23 mouse cellular contexts compared by ENCODE assay signal in the genomic region with DNA sequence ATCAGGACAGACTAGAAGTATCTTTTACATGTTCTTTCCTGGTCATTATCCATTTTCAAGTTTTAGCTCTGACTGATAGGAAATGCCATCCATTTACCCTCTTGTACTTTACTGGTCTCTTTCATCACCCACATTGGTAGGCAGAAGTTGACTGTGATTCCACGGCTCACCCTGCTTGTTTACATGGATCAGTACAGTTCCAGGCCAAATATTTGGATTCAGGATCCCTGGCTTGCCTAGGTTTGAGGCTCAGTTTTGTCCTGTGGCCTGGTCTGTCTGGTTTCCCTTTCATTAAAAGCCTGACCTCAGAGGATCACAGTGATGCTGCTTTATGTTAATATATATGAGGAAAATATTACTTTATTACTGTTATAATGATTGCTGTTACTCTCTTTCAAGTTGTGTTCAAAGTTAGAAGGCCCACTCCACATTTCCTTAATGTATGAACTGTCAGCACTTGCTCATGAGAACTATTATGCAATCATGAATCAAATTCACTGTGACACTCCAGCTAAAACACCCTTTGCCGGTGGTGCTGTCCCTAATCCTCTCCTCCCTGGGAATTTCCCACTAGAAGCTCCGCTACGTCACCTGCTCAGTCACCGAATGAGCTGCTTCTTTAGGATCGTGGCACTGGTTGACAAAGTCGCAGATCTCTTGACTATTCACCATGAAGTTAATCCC. TPM values are rescaled to one million over a fixed set of nuclear protein-coding genes. Genes with fewer than 3 reads are reported as not detected.
DNase-seq lines count a peak whose midpoint lies in the region; ATAC-seq and TF ChIP-seq lines count a peak whose summit lies in the region.
"Had no signal": no experiment of that assay in that cellular context is flagged by ENCODE, and none has a peak within 500 bp of the region (broad histone marks: within the 10 kb centered on the region; RNA-seq: fewer than 3 reads in every experiment).

No protein-coding gene starts in this region.

- no peak overlapping the region for H3K4me2 ChIP-seq in liver, embryonic 12.5 days
- H3K4me2 ChIP-seq in liver, embryonic 15.5 days = no peak overlapping the region
- H3K4me2 ChIP-seq: embryonic facial prominence, embryonic 13.5 days; forebrain, embryonic 12.5 days; forebrain, embryonic 15.5 days; heart, embryonic 11.5 days; hindbrain, embryonic 12.5 days; hindbrain, embryonic 15.5 days had no signal

- peak overlapping the region; percentile 40; the same call in 1 of the 2 replicates for H3K4me3 ChIP-seq in liver, adult 2 months (ENCODE audit: insufficient read depth, low read depth, low read length)
- no peak overlapping the region for H3K4me3 ChIP-seq in liver, embryonic 12.5 days
- no peak overlapping the region for H3K4me3 ChIP-seq in liver, embryonic 15.5 days (replicated peaks)
- H3K4me3 ChIP-seq: embryonic facial prominence, embryonic 10.5 days; embryonic facial prominence, embryonic 13.5 days; erythroblast, embryonic 14.5 days; forebrain, embryonic 12.5 days; forebrain, embryonic 15.5 days; heart, adult 2 months; hindbrain, embryonic 12.5 days; hindbrain, embryonic 15.5 days had no signal

- peak overlapping the region; percentile 98 for H3K27ac ChIP-seq in liver, adult 2 months (replicated peaks; ENCODE audit: insufficient read depth, low read depth, low read length)
- 0 out of 2 replicates have a peak overlapping the region, but pooled peaks have one; percentile 45 for H3K27ac ChIP-seq in liver, embryonic 12.5 days
- H3K27ac ChIP-seq in liver, embryonic 15.5 days (replicated peaks) = peak overlapping the region; percentile 67
- H3K27ac ChIP-seq: embryonic facial prominence, embryonic 10.5 days; embryonic facial prominence, embryonic 13.5 days; forebrain, embryonic 12.5 days; forebrain, embryonic 15.5 days; heart, adult 2 months; hindbrain, embryonic 12.5 days; hindbrain, embryonic 15.5 days had no signal

- DNase-seq in liver, adult 2 months (ENCODE audit: extremely low read depth, low read depth, low spot score) = peak; percentile 99
- DNase-seq in liver = no peak
- no peak for DNase-seq in adrenal gland, postnatal 36 days
- no peak for DNase-seq in layer of hippocampus, adult 9-10 months (ENCODE audit: low spot score)
- DNase-seq in embryo, embryonic 11 days = no peak
- DNase-seq: adrenal gland, postnatal 10 days; B cell, adult 2 months; cerebellum, adult 11 months; cerebellum, adult 2 months; cerebellum, adult 9-11 months; cerebellum, postnatal 25 days; gastrocnemius, postnatal 25 days; heart, adult 2 months had no signal

- peaks cover 15% of the 10 kb centered on the region for H3K4me1 ChIP-seq in liver, adult 2 months (ENCODE audit: control insufficient read depth, insufficient read depth, low read length)
- no peaks in the 10 kb centered on the region for H3K4me1 ChIP-seq in liver, embryonic 12.5 days
- no peaks in the 10 kb centered on the region for H3K4me1 ChIP-seq in liver, embryonic 15.5 days (replicated peaks)
- H3K4me1 ChIP-seq: embryonic facial prominence, embryonic 10.5 days; embryonic facial prominence, embryonic 13.5 days; forebrain, embryonic 12.5 days; forebrain, embryonic 15.5 days; hindbrain, embryonic 12.5 days; hindbrain, embryonic 15.5 days had no signal

- WGBS in liver, adult 2 months = 17% methylated on average over 7 of the region's 7 CpGs
- WGBS in liver, embryonic 12.5 days (ENCODE audit: insufficient replicate concordance) = 61% methylated on average over 7 of the region's 7 CpGs
- WGBS in liver, embryonic 15.5 days (ENCODE audit: insufficient replicate concordance) = 71% methylated on average over 7 of the region's 7 CpGs

- TF ChIP-seq CTCF in liver, adult 2 months (IDR thresholded peaks at IDR 0.05; ENCODE audit: low read depth, low read length) = no peak

- no peaks in the 10 kb centered on the region for H3K79me2 ChIP-seq in liver, adult 2 months (ENCODE audit: control insufficient read depth, insufficient read depth, low read length)

- H3K36me3 ChIP-seq in liver, adult 2 months (ENCODE audit: control insufficient read depth, insufficient read depth, low read length) = peaks cover 44% of the 10 kb centered on the region
- H3K36me3 ChIP-seq in liver, embryonic 12.5 days = peaks cover 2% of the 10 kb centered on the region; the same call in 1 of the 2 replicates
- H3K36me3 ChIP-seq in liver, embryonic 15.5 days (replicated peaks) = 0 out of 2 replicates have a peak, but pooled peaks cover 8% of the 10 kb centered on the region

- peak overlapping the region; percentile 79 for H3K9ac ChIP-seq in liver, adult 2 months (ENCODE audit: low read depth, low read length)
- no peak overlapping the region for H3K9ac ChIP-seq in liver, embryonic 12.5 days
- no peak overlapping the region for H3K9ac ChIP-seq in liver, embryonic 15.5 days
- H3K9ac ChIP-seq: embryonic facial prominence, embryonic 13.5 days; forebrain, embryonic 12.5 days; forebrain, embryonic 15.5 days; hindbrain, embryonic 12.5 days; hindbrain, embryonic 15.5 days had no signal

- peak; percentile 51; the same call in 1 of the 2 replicates for ATAC-seq in liver, embryonic 12.5 days
- ATAC-seq in liver, embryonic 15.5 days (ENCODE audit: insufficient read depth) = peak; percentile 73
- ATAC-seq: forebrain, embryonic 15.5 days had no signal

- no peak for TF ChIP-seq POLR2A in liver, adult 2 months (IDR thresholded peaks at IDR 0.05; ENCODE audit: extremely low read depth, insufficient read depth, low read length)

- no peaks in the 10 kb centered on the region for H3K9me3 ChIP-seq in liver, embryonic 12.5 days (replicated peaks)
- H3K9me3 ChIP-seq in liver, embryonic 15.5 days (replicated peaks) = no peaks in the 10 kb centered on the region
- H3K9me3 ChIP-seq: embryonic facial prominence, embryonic 10.5 days; embryonic facial prominence, embryonic 13.5 days; forebrain, embryonic 12.5 days; forebrain, embryonic 15.5 days; hindbrain, embryonic 12.5 days; hindbrain, embryonic 15.5 days had no signal

- H3K27me3 ChIP-seq in liver, adult 2 months (ENCODE audit: control insufficient read depth, insufficient read depth, low read length) = no peaks in the 10 kb centered on the region
- no peaks in the 10 kb centered on the region for H3K27me3 ChIP-seq in liver, embryonic 12.5 days (replicated peaks)
- H3K27me3 ChIP-seq in liver, embryonic 15.5 days = no peaks in the 10 kb centered on the region
- H3K27me3 ChIP-seq: embryonic facial prominence, embryonic 13.5 days; forebrain, embryonic 12.5 days; forebrain, embryonic 15.5 days; hindbrain, embryonic 12.5 days; hindbrain, embryonic 15.5 days had no signal

RNA-seq across cellular contexts. Expression of a gene that starts 21.8 kb away (rescaled TPM):
- 137 and 148 TPM in 2 replicates for total RNA-seq in liver, adult 2 months (2014; rRNA removed)
- 10.4 and 12.5 TPM in 2 replicates for polyA plus RNA-seq in liver, adult 2 months (2012; rRNA removed)
- 2.2 and 2.9 TPM in 2 replicates for polyA plus RNA-seq in liver, embryonic 12.5 days (2016; fragmentation: Nextera tagmentation; extraction: Ambion mirVana)
- 4.6 and 5.1 TPM in 2 replicates for polyA plus RNA-seq in liver, embryonic 15.5 days (2015; fragmentation: Nextera tagmentation; extraction: Ambion mirVana)
- total RNA-seq in adrenal gland, postnatal 36 days (2021) = 10 to 100 TPM; 21.3 to 31.3 TPM
- polyA plus RNA-seq: erythroblast, embryonic 14.5 days had no signal

Comparison
In these comparisons a context has a peak if more than half of its experiments do, and no peak if none do; other contexts are left out.
1. H3K27ac ChIP-seq: peak in every context shown above with its lines; median percentile 98 in liver, adult 2 months; 67 in liver, embryonic 15.5 days; 45 in liver, embryonic 12.5 days.